Mouse (Mus musculus) spleen, postnatal 4 days (tissue): ENCODE measurements around the gene 2610528A11Rik.
"Not testable (repeated sequence)": the region's sequence is repeated elsewhere in the genome, so short reads cannot be mapped to it uniquely, and the experiment has no call there.

ENCODE experiments used
- DNase-seq, 2 experiments: peaks; one replicate each; pipeline ENCODE4 v3.0.0; 2022; ENCODE audit warnings: low spot score in 2 of 2

The 2610528A11Rik gene

DNA sequence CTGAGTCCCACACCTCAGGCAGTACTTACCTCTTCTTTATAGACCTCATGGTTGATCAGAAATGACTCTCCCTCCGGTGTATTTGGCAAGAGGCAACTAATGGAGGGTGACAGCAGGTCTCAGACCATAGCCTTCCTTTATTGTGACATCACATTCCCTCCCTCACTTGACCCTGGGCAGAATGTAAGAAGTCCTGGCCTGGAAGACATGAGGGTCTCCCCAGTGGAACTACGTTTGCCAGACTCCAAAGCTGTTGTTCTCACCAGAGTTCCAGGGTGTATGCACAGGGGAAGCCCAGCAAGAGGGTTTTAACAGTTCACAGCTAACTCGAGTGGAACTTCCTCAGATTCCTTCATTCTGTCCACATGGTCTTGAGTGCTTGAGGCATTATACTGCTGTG lies at the start of gene 2610528A11Rik:
Gene 2610528A11Rik (minus strand): TSS at position 101 of the 400 bp plus-strand sequence.
- no peak for DNase-seq

DNA sequence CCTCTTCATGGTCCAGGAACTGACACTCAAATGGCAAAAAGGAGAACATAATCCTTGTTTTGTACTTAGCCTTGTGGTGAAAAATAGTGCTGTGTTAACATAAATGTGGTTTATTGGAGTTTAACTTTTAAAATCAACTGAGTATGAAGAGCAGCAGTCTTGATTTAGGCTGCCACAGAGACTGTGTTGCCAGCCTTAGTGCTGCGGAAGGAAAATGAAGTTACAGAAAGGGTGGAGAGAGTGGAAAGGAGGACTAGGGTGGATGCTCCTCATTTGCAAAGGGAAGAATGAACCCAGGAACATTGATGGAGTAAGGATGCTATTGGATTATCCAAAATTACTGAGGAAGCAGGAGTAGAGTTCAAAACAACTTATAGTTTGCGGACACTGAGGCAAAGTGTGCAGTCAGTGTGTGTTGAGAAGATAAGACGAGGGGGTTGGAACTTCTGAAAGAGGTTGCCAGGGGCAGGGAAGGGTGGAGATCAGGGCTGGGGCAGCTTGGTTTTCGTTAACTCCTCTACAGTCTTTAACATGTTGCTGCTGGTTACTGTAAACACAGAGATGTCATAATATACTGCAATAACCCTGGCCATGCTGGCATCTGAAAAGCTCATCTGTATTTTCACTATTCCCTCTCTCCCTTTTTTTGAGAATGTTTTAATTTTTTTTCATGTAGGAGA lies 49.6 kb upstream of the 2610528A11Rik start:
- DNase-seq: peak in 1 of 2 experiments; percentile 60

DNA sequence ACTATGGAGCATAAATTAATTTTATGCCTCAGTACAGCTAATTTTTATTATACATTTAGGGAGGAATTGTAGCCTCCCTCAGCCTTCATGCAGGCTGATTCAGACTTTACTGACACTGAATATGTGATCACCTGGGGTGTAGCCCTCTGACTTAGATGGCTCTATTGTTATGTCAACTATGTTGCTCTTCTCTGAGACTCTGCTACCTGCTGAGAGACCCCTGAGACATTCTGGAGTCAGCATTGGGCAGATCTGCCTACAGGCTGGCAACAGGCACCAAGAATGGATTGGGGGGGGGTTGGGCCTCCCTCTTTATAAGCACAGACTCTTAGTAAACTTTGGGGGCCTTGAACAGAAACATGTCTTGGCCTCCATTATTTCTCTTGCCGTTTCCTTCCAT lies 40.6 kb upstream of the 2610528A11Rik start:
- no peak for DNase-seq

DNA sequence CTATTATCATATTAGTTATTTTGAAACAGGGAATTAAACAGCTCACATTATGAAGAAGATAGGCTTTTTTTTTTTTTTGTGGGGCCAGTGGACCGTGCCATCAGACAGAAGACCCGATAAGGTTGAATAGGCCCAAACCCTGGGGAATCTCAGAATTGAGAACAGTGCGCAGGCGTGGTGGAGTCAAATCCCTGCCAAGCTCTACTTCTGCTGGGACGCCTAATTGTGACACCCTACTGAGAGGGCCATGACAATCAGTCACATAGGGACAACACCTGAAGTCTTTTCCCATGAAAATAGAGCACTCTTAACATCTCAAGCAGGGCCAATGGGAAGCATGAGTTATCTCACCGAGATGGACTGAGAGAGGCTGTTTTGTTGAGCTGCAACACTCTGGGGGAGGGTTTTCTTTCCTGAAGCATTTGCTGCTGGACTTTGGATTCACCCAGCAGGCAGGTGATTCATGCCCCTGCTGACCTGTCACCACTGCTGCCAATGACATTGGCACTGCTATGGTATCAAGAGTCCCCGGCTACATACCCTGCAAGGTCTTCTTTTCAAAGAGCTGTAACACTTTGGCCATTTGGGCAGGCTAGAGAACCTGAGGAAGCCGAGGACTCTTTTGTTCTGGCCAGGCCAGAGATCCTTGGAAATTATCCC lies 25.4 kb upstream of the 2610528A11Rik start:
- no peak for DNase-seq

DNA sequence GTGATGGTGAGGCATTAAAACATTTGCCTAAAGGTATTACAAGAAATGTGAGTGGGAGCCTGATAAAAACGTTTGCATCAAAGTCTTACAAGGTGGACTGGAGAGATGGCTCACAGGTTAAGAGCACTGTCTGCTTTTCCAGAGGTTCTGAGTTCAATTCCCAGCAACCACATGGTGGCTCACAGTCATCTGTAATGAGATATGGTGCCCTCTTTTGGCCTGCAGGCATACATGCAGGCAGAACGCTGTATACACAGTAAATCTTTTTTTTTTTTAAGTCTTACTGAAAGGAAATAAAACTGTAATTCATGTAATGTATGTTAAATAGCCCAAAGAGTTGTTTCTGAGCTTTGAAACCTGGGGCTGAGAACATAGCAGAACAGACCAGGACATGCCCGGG lies 23.8 kb upstream of the 2610528A11Rik start:
- DNase-seq: not testable (repeated sequence)

DNA sequence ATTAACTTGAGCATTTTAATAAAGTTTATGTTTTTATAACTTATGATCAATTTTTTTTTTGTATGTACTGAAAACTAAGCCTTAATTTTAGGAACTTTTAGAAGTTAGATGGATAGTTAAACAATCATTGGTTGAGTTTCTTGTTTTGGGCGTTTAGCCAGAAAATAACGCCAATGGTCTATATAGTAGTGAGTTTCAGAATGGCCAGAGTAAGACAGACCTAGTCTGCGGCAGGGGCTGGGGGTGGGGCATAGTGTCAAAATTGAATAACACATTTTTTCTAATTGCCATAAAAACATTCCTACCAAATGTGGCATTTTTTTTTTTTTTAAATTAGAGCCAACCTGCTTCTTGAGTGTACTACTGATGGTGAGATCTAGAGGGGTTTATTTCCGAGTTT lies 22.3 kb upstream of the 2610528A11Rik start:
- DNase-seq: no peak

DNA sequence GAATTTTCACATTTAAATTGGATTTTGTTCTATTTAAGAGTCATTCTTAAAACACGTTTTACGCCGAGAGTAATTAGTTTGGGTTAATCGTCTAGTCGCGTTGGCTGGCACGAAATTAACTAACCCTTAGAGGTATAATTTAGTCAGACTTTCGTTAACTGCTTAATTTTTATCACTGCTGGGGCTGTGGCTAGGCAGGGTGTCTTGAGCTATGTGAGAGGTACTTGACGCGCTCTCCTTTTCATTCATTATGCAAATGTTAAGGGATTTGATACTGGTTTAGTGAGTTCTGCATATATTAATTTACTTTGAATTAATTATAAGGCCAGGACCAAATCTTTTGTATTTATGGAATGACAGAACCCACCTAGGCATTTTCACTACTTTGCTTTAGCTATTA lies 21.8 kb upstream of the 2610528A11Rik start:
- no peak for DNase-seq

DNA sequence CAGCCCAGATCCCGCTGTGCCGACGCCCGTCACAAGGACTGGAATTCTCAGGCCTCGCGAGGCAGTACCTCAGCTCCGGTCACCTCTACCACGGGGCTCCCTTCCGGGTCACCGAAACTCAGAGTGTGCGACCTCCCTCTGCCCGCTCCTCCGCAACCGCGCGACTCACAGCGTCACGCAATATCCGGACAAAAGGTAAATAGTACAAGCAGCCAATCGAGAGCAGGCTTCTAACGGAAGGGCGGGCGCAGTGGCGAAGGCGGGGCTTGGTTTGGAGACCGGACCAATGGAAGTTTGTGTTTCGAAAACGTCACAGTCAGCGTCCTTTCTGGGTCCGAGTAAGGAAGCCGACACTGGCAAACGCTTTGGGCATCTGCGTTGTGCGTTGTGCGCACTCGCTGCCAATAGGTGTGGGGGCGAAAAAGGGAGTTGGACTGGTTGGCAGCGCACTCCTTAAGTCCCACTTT lies 21.3 kb upstream of the 2610528A11Rik start, which contains the start of gene Ghitm:
Gene Ghitm (minus strand): TSS at position 146 of the 467 bp plus-strand sequence.
- peak; percentile 94 to 96 for DNase-seq

DNA sequence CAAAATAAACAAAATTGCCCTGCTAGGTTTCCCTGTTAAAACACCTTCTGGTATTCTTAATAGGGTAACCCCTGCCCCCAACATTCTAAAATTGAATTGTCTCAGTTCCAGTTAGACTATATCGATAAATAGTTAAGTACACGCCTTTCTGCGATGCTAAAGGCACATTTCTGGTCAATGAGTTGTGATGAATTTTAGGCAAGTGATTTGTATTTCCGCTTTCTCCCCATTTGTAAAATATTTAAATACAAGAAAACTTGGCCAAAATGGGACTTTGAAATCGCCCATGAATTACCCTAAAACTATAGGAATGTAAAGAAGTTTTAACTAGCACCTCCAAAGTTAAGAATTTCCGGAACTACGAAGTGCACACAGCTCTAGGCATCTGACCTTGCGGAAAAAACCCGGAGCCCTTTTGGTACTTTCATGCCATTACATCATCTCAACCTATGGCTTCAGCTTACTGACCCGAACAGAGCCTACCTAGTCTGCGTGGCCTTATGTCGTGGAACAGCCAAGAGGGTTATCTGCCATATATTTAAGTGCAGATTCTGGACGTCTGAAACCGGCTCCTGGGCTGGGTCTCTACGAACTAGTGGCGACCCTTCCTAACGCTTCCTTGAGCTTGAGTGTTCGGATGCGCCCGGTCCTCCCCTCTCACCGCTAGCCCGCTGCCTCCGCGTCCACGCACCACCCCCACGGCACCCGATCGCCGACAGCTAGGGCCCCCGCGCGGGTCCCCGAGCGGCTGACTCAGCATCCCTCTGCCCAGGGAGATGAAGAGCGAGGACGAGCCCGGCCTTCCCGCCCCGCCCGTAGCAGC lies 20.7 kb upstream of the 2610528A11Rik start:
- no peak for DNase-seq

DNA sequence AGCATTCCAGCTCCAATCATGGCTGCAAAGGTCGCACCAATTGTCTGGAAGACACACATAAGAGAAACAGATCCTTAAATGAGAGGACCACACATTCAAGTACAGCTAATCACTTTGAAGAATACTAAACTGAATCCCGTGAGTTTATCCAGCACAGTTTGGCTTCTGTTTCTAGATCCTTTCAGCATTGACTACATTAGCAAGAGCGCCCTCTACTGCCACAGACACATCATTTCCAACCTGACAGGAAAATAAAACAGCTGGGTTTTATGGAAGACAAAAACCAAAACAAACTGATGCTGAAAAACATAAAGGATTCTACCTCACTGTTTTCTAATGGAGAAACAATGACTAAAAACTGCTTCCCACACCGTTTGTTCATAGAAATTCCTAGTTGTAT lies 13.8 kb upstream of the 2610528A11Rik start:
- no peak for DNase-seq

DNA sequence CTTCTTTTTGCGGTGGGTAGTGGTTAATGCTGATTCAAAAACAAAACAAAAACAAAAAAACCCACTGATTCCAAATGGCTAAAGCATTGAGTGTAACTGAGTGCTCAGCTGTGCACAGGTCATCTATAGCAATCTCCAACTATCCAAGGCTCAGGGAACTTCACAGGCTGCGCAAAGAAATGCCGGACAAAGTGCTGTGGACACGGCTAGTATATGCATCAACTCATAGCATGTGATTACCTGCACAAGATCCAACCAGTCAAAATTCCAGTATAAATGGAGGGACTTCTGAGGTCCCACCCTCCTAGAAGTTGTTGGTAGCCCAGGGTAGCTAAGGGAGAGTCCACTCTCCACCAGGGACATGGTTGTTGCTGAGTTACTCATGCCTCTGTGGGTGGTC lies 5.4 kb upstream of the 2610528A11Rik start:
- no peak for DNase-seq

DNA sequence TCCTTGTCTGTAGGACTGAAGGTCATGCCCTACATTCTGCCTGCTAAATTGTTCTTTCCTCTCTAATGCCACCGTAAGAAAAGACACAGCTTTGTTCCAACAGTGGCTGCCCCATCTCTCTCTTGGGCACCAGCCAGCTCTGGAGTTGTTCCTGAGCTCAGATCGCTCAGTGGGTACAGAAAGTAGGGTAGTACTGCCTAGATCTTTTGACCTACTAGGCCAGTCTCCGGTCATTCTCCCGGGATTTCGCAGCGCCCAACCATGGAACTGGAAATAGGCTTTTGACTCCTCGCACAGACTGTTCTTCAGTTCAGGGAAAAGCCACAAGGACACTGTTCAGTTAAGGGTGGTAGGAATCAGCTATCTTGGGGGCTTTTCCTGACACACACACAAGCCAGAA lies 891 bp downstream of the 2610528A11Rik start:
- DNase-seq: no peak

DNA sequence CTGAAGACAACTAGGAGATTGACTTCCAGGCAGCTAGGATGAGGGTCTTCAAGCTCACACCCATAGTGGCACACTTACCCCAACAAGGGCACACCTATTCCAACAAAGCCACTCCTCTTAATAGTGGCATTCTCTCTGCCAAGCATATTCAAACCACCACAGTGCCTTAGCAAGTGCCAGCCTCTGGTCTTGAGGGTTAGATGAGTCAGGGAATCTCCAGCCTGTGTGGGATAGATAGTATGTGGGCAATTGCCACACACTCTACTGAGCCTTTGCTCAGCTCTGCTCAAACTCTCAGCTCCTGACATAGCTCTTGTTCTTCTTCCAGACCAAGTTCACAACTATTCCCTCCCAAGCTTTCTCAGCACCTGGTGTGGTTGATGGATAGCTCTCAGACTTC lies 2.5 kb downstream of the 2610528A11Rik start:
- no peak for DNase-seq

DNA sequence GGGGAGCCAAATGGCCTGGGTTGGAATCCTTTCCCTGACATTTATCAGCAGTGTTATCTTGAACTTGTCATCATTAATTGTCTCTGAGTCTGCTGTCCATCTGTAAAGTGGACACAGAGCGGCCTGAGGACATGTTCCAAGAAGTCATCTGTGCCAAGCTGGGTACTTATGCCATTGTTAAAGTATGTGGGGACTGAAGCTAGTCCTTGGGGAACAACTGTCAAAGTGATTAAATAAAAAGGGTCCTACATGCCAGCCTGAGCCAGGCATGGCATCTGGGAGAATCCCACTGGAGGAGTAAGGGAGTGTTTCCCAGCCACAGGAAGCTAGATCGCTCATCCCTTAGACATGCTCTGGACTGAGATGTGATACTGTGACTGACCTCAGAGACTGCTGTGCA lies 3.4 kb downstream of the 2610528A11Rik start:
- DNase-seq: no peak

DNA sequence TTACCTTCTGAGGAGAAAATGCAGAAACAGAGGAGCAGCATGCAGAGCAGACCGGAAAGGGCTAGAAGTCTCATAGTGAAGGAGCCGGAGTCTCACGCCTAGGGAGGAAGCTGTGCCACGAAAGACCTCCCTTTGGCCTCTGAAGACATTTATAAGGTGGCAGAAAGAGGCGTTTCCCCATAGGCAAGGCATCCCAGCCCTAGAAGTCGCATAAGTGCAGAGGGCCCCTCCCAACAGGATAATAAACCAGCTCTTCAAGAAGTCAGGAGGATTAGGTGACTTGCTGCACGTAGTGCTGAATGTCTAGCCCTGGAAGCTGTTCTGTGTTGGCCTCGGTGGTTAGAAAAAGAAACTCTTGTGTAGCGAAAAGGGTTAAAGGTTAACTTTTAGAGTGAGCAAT lies 3.8 kb downstream of the 2610528A11Rik start:
- DNase-seq: no peak

DNA sequence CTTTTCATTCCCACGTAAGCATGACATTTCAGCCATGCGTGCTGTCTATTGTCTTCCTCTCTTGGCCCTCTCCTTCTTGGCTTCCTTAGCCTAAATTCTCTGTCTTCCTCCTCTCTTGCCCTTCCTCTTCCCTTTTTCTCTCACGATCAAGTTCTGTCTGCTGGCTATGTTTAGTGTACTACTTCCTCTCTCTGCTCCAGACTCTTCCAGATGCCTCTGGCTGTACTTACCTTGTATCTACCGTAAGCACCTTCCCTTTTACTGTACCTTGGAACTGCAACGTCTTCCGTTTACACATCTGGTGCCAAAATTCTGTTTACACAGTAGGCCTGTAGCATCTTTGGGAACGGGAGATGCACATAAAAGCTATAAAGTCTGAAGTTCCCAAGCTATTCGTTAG lies 4.4 kb downstream of the 2610528A11Rik start:
- no peak for DNase-seq

DNA sequence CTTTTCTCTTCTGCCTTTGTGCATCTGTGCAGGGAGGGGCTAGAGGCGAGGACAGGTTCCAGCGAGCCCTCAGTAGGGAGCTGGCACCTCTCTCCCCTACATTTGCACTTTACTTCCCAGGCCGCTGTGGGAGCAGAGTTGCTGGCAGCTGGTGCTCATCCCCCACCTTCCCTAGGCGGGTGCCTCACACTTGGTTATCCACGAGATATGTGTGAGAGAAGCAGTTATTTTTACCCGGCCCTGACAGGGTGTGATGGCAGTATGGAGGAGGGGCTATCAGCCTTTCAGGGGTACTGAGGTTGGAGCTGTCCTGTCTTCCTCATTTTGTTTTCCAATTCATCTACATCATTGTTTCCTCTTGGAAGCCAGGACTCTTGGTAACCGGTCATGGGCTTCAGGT lies 8.0 kb downstream of the 2610528A11Rik start:
- no peak for DNase-seq

DNA sequence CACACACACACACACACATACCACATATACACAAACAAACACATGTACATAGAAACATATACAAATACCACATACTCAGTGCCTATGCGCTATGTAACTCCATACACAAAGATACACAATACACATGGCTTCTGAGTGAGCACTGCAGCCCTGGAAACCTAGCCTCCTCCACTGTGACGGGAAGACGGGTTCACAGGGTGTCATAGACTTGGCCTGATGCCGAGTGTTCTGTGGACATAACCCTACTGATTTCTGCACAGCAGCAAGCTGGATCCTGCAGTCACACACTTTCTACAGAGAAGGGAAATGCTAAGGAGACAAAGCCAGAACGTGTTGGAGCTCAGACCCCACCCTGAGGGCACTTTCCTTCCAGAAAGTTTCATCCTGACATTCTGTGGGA lies 9.1 kb downstream of the 2610528A11Rik start:
- no peak for DNase-seq

DNA sequence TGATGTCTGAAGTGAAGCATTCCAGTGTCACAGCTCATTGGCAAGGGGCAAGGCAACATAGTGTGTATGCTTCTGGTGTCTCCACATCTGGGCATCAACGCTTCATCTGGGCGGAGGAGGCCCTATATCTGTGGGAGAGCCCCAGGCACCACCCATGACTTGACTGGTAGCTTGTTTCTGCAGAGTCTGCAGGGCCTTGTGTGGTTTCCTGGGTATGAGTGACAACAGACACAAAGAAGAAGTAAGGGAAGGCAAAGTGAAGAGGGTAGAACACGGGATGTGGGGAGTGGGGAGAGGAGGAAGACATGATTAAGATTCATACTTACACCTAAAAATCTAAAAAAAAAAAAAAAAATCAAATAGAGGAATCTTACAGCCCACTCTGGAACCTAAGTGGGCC lies 11.3 kb downstream of the 2610528A11Rik start:
- DNase-seq: no peak

DNA sequence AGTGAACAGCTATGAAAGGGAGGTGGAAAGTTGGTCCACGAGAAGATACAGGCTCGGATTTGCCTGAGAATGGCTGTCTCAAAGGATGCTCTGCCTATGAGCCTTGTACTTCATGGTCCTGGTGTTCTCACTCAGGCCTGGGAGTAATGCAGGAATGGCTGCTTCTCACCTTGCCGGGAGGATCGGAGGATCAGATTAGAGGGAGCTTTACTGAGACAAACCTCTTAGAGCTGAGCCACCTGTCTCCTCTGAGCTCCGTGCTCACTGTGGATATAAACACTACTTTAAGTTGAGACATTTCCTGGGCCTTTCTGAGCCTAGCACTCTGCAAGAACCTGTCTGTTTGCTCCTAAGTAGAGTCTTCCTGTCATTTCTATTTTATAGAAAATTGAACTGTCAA lies 12.3 kb downstream of the 2610528A11Rik start:
- no peak for DNase-seq

DNA sequence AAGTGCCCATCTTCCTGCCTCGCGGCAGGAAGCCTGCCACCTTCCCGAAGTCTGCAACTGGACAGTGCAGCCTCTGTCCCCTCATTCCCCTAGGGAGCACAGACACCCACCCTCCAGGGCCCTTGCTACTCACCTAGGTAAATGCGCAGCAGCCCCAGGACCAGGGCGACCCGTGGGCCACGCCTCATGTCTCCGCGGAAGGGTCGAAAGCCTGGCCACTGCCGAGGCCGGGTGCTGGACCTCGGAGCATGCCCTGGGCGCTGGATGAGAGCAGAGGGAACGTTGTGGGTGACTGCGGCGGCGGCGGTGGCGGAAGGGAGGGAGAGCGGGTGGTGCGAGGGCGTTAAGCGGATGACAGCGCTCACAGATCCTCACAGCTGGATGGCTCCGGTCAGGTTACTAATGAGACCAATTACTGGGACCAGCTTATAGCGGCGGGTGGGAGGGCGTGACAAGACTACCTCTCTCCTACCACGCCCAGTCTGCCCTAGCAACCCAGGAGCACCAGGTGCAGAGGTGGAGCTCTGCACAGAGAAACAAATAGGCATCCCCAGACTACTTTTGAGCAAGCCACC lies 15.8 kb downstream of the 2610528A11Rik start, which contains the start of gene Cdhr1:
Gene Cdhr1 (minus strand): TSS at position 392 of the 575 bp plus-strand sequence.
- no peak for DNase-seq

DNA sequence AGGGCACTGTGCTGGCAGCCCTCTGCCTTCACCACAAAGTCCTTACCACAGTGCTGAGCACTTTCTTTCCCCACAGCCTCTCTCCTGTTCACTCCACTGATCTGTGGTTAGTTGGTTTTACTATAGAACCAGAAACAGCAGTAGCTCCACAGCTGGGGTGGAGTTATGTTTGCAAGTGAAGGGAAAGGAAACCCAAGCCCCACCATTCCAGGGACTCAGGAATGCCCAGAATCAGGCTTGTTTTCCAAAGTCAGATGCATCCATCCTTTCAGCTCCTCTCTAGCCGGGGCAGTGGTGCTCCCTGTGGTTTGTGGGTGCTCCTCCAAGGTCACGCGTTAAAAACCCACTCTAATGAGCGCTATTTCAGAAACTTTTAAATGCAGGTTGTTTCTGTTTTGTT lies 18.3 kb downstream of the 2610528A11Rik start:
- DNase-seq: no peak
